Mouse (Mus musculus): ENCODE data around the gene Tln1.
"Not testable (repeated sequence)": the region's sequence is repeated elsewhere in the genome, so short reads cannot be mapped to it uniquely, and the experiment has no call there.

Gene Tln1

GRCm38 (mm10) chr4:43578376-43579204 is 16.1 kb upstream of the Tln1 start, which contains the start of the genes Rgp1 and Gba2:
TSS of gene Rgp1 (plus strand) at chr4:43578715.
TSS of gene Gba2 (minus strand) at chr4:43578873.
- DNase-seq (ENCODE audit: extremely low spot score, low spot score): peak; percentile 90

- no peak for DNase-seq (ENCODE audit: extremely low spot score, low spot score)
Observed at GRCm38 (mm10) chr4:43577237-43577881, 14.9 kb upstream of the Tln1 start.

GRCm38 (mm10) chr4:43575356-43575755 is 12.9 kb upstream of the Tln1 start:
- no peak for DNase-seq (ENCODE audit: extremely low spot score, low spot score)

GRCm38 (mm10) chr4:43573561-43573960 is 11.1 kb upstream of the Tln1 start:
- DNase-seq (ENCODE audit: extremely low spot score, low spot score): no peak

- no peak for DNase-seq (ENCODE audit: extremely low spot score, low spot score)
Observed at GRCm38 (mm10) chr4:43571395-43572045, 9.0 kb upstream of the Tln1 start.

GRCm38 (mm10) chr4:43567140-43567539 is 4.6 kb upstream of the Tln1 start:
- DNase-seq (ENCODE audit: extremely low spot score, low spot score): no peak

- no peak for DNase-seq (ENCODE audit: extremely low spot score, low spot score)
Observed at GRCm38 (mm10) chr4:43564231-43564630, 1.7 kb upstream of the Tln1 start.

GRCm38 (mm10) chr4:43563601-43563875 is 1.0 kb upstream of the Tln1 start:
- no peak for DNase-seq (ENCODE audit: extremely low spot score, low spot score)

GRCm38 (mm10) chr4:43562769-43563600 is 494 bp upstream of the Tln1 start:
- no peak for DNase-seq (ENCODE audit: extremely low spot score, low spot score)

GRCm38 (mm10) chr4:43561436-43561996 is 975 bp downstream of the Tln1 start:
- DNase-seq (ENCODE audit: extremely low spot score, low spot score): no peak

GRCm38 (mm10) chr4:43560976-43561375 is 1.5 kb downstream of the Tln1 start:
- no peak for DNase-seq (ENCODE audit: extremely low spot score, low spot score)

GRCm38 (mm10) chr4:43560243-43560611 is 2.3 kb downstream of the Tln1 start:
- no peak for DNase-seq (ENCODE audit: extremely low spot score, low spot score)

- no peak for DNase-seq (ENCODE audit: extremely low spot score, low spot score)
Observed at GRCm38 (mm10) chr4:43559519-43560242, 2.8 kb downstream of the Tln1 start.

GRCm38 (mm10) chr4:43558631-43559356 is 3.7 kb downstream of the Tln1 start:
- DNase-seq (ENCODE audit: extremely low spot score, low spot score): peak; percentile 66

GRCm38 (mm10) chr4:43558028-43558630 is 4.4 kb downstream of the Tln1 start:
- no peak for DNase-seq (ENCODE audit: extremely low spot score, low spot score)

- DNase-seq (ENCODE audit: extremely low spot score, low spot score): no peak
Observed at GRCm38 (mm10) chr4:43555926-43556325, 6.6 kb downstream of the Tln1 start.

GRCm38 (mm10) chr4:43553891-43554290 is 8.6 kb downstream of the Tln1 start:
- no peak for DNase-seq (ENCODE audit: extremely low spot score, low spot score)

GRCm38 (mm10) chr4:43552437-43552836 is 10.1 kb downstream of the Tln1 start:
- DNase-seq (ENCODE audit: extremely low spot score, low spot score): no peak

- DNase-seq (ENCODE audit: extremely low spot score, low spot score): not testable (repeated sequence)
Observed at GRCm38 (mm10) chr4:43551854-43552253, 10.6 kb downstream of the Tln1 start.
